Mouse (Mus musculus) thymus, adult 2 months (tissue): ENCODE measurements around the gene Nipa2.

ENCODE experiments used
- CTCF ChIP-seq: fragments of 200-500 bp; IDR thresholded peaks from 2 replicates; pipeline ENCODE4 v1.5.1; 2012; ENCODE audit warnings: mild to moderate bottlenecking, control low read depth, low read length, moderate library complexity, borderline replicate concordance; ENCODE audit not compliant: control insufficient read depth, poor library complexity, insufficient read depth; ENCODE audit errors: extremely low read depth
- POLR2A ChIP-seq: fragments of 200-500 bp; IDR thresholded peaks from 2 replicates; pipeline ENCODE4 v1.6.1; 2012; ENCODE audit warnings: mild to moderate bottlenecking, low read length, control low read depth, moderate library complexity; ENCODE audit not compliant: control insufficient read depth, poor library complexity, insufficient read depth; ENCODE audit errors: extremely low read depth

GRCm38 (mm10) chr7:55903766-55904165 is 58.5 kb downstream of the Nipa2 start:
- TF ChIP-seq POLR2A (no peak), CTCF (no peak)
